Mouse (Mus musculus) B cell, adult (primary cell): ENCODE measurements around the gene Vps13d. TPM values are rescaled to one million over a fixed set of nuclear protein-coding genes. Genes with fewer than 3 reads are reported as not detected.

Experiments used
- total RNA-seq: library from RNA; stranded (reverse); gene quantifications from 4 replicates; pipeline ENCODE4 v1.2.4, GENCODE M21; 2023; ENCODE audit not compliant: inconsistent age

The Vps13d gene
- total RNA-seq, result 59.8 to 69.8 TPM (median 62.5 TPM) in 4 replicates

DNA sequence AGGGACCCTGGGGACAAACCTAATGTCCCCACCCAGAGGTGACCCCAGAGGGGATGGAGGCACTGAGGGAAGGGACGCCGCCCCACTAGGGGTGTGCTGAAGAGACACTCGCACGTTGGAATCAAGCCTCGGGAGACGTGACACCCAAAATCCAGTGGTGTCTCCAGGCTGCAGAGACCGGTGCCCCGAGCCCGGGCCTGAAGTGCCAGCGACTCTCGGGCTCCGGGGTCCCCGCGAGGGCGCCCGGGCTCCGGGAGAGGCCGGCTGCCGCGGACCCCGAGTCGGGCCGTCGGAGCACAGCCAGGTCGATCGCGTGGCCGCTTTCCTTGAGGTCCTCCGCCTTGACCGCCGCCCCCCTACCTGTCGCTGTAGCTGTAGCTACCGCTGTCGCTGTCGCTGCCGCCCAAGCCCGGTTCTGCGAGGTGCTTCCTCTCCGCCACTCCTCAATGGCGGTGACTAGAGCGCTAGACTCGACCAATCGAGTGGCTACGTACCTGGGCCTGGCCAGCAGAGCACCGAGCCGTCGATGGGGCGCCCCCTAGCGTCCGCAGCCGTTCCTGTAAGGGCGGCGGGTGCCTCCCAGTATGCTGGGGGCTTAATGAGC is at the start of gene Vps13d:
Gene Vps13d (minus strand): TSS at position 447 of the 604 bp plus-strand sequence.

Other genes starting within 250 kb of the Vps13d start
- gene Tnfrsf1b, start 51.9 kb upstream of the Vps13d start, total RNA-seq, result 21.2 to 23.7 TPM (median 21.7 TPM) in 4 replicates
- 0.15 to 0.42 TPM (median 0.29 TPM) in 3 of 4 replicates, not detected in the other for gene Tnfrsf8, start 120.2 kb upstream of the Vps13d start, total RNA-seq